Mouse (Mus musculus) T-helper 17 cell (primary cell): Measurements from ENCODE around the gene Oser1.
"Not testable (repeated sequence)": the region's sequence is repeated elsewhere in the genome, so short reads cannot be mapped to it uniquely, and the experiment has no call there.

Source experiments
- in situ Hi-C, 2 experiments: fragments of 300-600 bp; cut with MboI, MseI; formaldehyde crosslinking; loops; 1 replicate in 1 of 2; 2 replicates in 1 of 2; pipeline ENCODE4 v1.15.1; 2025; ENCODE audit warnings: high pct_unique_total_duplicates in 2 of 2

The Oser1 gene

GRCm38 (mm10) chr2:163444017-163444416 lies 19.5 kb upstream of the Oser1 start:
- in situ Hi-C loops, result no loop called here

GRCm38 (mm10) chr2:163443543-163443942 lies 19.0 kb upstream of the Oser1 start:
- in situ Hi-C loops, result no loop called here

- in situ Hi-C loops, result no loop called here
Observed at GRCm38 (mm10) chr2:163439488-163439887, 15.0 kb upstream of the Oser1 start.

GRCm38 (mm10) chr2:163438619-163439451 lies 14.3 kb upstream of the Oser1 start:
- in situ Hi-C loops, result no loop called here

- in situ Hi-C loops, result no loop called here
Observed at GRCm38 (mm10) chr2:163438246-163438618, 13.7 kb upstream of the Oser1 start, which contains the start of gene Gdap1l1. Gene Gdap1l1 (plus strand): TSS chr2:163438476.

- in situ Hi-C loops, result no loop called here
Observed at GRCm38 (mm10) chr2:163437800-163438199, 13.3 kb upstream of the Oser1 start.

GRCm38 (mm10) chr2:163433971-163434370 lies 9.5 kb upstream of the Oser1 start:
- in situ Hi-C loops, result no loop called here

GRCm38 (mm10) chr2:163431289-163431688 lies 6.8 kb upstream of the Oser1 start:
- in situ Hi-C loops, result no loop called here

GRCm38 (mm10) chr2:163428346-163429011 lies 4.0 kb upstream of the Oser1 start:
- in situ Hi-C loops, result loop anchor here in 1 of 2 experiments (5.0 kb wide), 1 partner anchor 44 kb away; the partner anchor contains the start of gene Fitm2

GRCm38 (mm10) chr2:163422895-163423660 lies 1.4 kb downstream of the Oser1 start:
- in situ Hi-C loops, result no loop called here

GRCm38 (mm10) chr2:163420366-163420886 lies 4.1 kb downstream of the Oser1 start:
- in situ Hi-C loops, result no loop called here

- in situ Hi-C loops, result loop anchor here in 1 of 2 experiments (5.0 kb wide), 1 partner anchor 492 kb away; no protein-coding TSS in a partner anchor
Observed at GRCm38 (mm10) chr2:163419346-163420045, 5.0 kb downstream of the Oser1 start.

GRCm38 (mm10) chr2:163418841-163419345 lies 5.6 kb downstream of the Oser1 start:
- in situ Hi-C loops, result loop anchor here in 1 of 2 experiments (5.0 kb wide), 1 partner anchor 492 kb away; no protein-coding TSS in a partner anchor

GRCm38 (mm10) chr2:163417830-163418229 lies 6.7 kb downstream of the Oser1 start:
- in situ Hi-C loops, result loop anchor here in 1 of 2 experiments (5.0 kb wide), 1 partner anchor 491 kb away; no protein-coding TSS in a partner anchor

- in situ Hi-C loops, result loop anchor here in 1 of 2 experiments (5.0 kb wide), 1 partner anchor 490 kb away; no protein-coding TSS in a partner anchor
Observed at GRCm38 (mm10) chr2:163417026-163417425, 7.5 kb downstream of the Oser1 start.

- in situ Hi-C loops, result no loop called here
Observed at GRCm38 (mm10) chr2:163412846-163413590, 11.5 kb downstream of the Oser1 start.

- in situ Hi-C loops, result no loop called here
Observed at GRCm38 (mm10) chr2:163412419-163412818, 12.1 kb downstream of the Oser1 start.

GRCm38 (mm10) chr2:163411840-163412239 lies 12.7 kb downstream of the Oser1 start:
- in situ Hi-C loops, result no loop called here

- in situ Hi-C loops, result not testable (repeated sequence)
Observed at GRCm38 (mm10) chr2:163411344-163411743, 13.2 kb downstream of the Oser1 start.

GRCm38 (mm10) chr2:163410211-163410610 lies 14.3 kb downstream of the Oser1 start:
- in situ Hi-C loops, result no loop called here
